Mouse (Mus musculus): Measurements from ENCODE around the gene Chchd6. TPM values are rescaled to one million over a fixed set of nuclear protein-coding genes. Genes with fewer than 3 reads are reported as not detected.

Chchd6 gene
- polyA plus RNA-seq, 1 experiment from 2014 or later: 184 TPM

DNA sequence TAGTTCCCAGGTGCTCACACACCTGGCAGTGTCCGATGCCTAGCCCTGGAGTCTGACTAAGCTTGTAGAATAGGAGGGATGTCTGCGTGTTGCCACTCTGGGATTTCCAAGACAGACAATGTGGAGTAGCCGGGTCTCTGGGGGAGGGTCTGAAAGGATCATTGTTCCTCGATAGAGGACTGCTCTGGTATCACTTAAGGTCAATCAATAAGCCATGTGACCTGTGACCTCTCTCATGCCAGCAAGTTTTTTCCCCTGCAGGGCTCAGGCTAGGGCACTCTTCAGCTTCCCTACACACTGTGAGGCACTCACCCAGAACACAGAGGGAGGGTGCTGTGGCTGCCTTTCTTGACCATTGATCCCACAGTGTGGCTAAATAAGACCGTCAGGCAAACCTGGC, 213.6 kb downstream of the Chchd6 start:
- no peaks in the 10 kb centered on the region for H3K36me3 ChIP-seq (ENCODE audit: control insufficient read depth, insufficient read depth, low read length)
- 22% methylated on average over 5 of the region's 5 CpGs for WGBS
- no peaks in the 10 kb centered on the region for H3K27me3 ChIP-seq (replicated peaks; ENCODE audit: control insufficient read depth, insufficient read depth, low read length)
- no peaks in the 10 kb centered on the region for H3K9me3 ChIP-seq (replicated peaks; ENCODE audit: control insufficient read depth, low read length)
- ATAC-seq (no peak), DNase-seq (ENCODE audit: low spot score) (no peak)
- H3K27ac ChIP-seq (ENCODE audit: low read depth, low read length): no peak overlapping the region
- no peaks in the 10 kb centered on the region for H3K4me1 ChIP-seq (ENCODE audit: control insufficient read depth, insufficient read depth, low read length)
- no peak overlapping the region for H3K4me3 ChIP-seq (ENCODE audit: low read depth, low read length)
- no peak overlapping the region for H3K9ac ChIP-seq (ENCODE audit: low read length)
- no peak overlapping the region for H3K4me2 ChIP-seq (ENCODE audit: low read length)

DNA sequence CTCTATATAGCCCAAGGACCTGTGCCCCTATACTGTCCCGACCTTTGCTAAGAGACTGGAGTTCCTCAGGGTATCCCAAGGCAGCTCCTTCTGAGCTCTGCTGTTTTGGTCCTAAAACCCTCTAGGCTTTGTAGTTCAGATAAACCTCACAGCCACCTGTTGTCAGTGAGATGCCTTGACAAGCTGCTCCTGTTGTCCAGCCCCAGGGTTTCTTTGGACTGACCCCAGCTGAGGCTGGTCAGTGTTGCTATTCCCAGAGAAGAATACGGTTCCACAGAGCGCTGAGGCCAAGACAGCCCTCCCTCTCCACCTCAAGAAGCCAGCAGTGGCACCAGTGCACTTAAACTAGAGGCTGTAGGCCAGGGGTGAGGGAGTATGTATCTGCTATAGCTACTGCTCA, 214.3 kb downstream of the Chchd6 start:
- no peak overlapping the region for H3K4me3 ChIP-seq (ENCODE audit: low read depth, low read length)
- DNase-seq (ENCODE audit: low spot score) (no peak), ATAC-seq (no peak)
- 56% methylated on average over 3 of the region's 3 CpGs for WGBS
- H3K4me1 ChIP-seq (ENCODE audit: control insufficient read depth, insufficient read depth, low read length): no peaks in the 10 kb centered on the region
- H3K27me3 ChIP-seq (replicated peaks; ENCODE audit: control insufficient read depth, insufficient read depth, low read length): no peaks in the 10 kb centered on the region
- no peak overlapping the region for H3K9ac ChIP-seq (ENCODE audit: low read length)
- H3K27ac ChIP-seq (ENCODE audit: low read depth, low read length): no peak overlapping the region
- no peak overlapping the region for H3K4me2 ChIP-seq (ENCODE audit: low read length)
- H3K9me3 ChIP-seq (replicated peaks; ENCODE audit: control insufficient read depth, low read length): no peaks in the 10 kb centered on the region
- no peaks in the 10 kb centered on the region for H3K36me3 ChIP-seq (ENCODE audit: control insufficient read depth, insufficient read depth, low read length)

DNA sequence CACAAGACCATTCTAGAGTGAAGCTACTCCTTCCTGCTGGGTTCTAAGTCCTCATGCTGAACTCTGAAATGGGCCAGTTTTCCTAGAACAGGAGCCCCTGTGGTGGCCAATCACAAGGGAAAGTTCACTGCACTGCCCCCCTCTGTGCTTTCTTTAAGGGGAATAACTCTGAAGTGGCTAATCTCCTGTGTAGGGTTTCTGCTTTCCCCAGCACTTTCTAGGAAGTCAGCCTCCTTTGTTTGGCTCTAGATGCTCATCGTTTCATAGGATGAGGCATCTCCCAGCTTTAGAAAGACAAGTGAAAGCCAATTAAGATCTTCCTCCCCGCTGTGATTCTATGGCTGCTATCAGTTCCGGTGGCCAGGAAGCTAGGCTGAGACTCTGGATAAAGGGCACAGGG, 214.7 kb downstream of the Chchd6 start:
- ATAC-seq (no peak), DNase-seq (ENCODE audit: low spot score) (no peak)
- WGBS: 17% methylated on average over 3 of the region's 3 CpGs
- Histone ChIP-seq H3K9me3 (replicated peaks; ENCODE audit: control insufficient read depth, low read length) (no peaks in the 10 kb centered on the region), H3K36me3 (ENCODE audit: control insufficient read depth, insufficient read depth, low read length) (no peaks in the 10 kb centered on the region), H3K27ac (ENCODE audit: low read depth, low read length) (no peak overlapping the region), H3K9ac (ENCODE audit: low read length) (no peak overlapping the region), H3K4me2 (ENCODE audit: low read length) (no peak overlapping the region), H3K27me3 (replicated peaks; ENCODE audit: control insufficient read depth, insufficient read depth, low read length) (no peaks in the 10 kb centered on the region), H3K4me1 (ENCODE audit: control insufficient read depth, insufficient read depth, low read length) (no peaks in the 10 kb centered on the region), H3K4me3 (ENCODE audit: low read depth, low read length) (no peak overlapping the region)

DNA sequence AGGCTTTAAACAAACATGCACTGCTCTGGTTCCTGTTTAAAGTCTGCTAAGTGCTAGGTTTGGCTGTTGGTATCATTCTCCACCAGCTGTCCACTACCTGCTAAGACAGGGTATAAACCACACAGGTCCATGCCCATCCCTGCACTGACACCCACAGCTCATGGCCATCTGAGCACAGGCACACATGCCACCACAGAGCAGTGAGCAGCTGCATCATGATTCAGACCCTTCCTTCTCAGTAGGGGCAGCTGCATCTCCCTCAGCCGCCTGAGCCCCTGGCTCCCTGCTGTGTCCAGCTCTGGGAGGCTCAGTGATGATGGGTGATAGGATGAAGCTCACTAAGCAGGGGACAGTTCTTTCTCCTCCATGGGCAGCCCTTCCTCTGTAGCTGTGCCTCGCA, 217.2 kb downstream of the Chchd6 start:
- no peak overlapping the region for H3K4me3 ChIP-seq (ENCODE audit: low read depth, low read length)
- no peak overlapping the region for H3K9ac ChIP-seq (ENCODE audit: low read length)
- no peaks in the 10 kb centered on the region for H3K27me3 ChIP-seq (replicated peaks; ENCODE audit: control insufficient read depth, insufficient read depth, low read length)
- no peak for ATAC-seq
- no peaks in the 10 kb centered on the region for H3K4me1 ChIP-seq (ENCODE audit: control insufficient read depth, insufficient read depth, low read length)
- no peak for DNase-seq (ENCODE audit: low spot score)
- H3K27ac ChIP-seq (ENCODE audit: low read depth, low read length): no peak overlapping the region
- H3K9me3 ChIP-seq (replicated peaks; ENCODE audit: control insufficient read depth, low read length): no peaks in the 10 kb centered on the region
- H3K4me2 ChIP-seq (ENCODE audit: low read length): no peak overlapping the region
- no peaks in the 10 kb centered on the region for H3K36me3 ChIP-seq (ENCODE audit: control insufficient read depth, insufficient read depth, low read length)
- WGBS: 70% methylated on average over 2 of the region's 2 CpGs

DNA sequence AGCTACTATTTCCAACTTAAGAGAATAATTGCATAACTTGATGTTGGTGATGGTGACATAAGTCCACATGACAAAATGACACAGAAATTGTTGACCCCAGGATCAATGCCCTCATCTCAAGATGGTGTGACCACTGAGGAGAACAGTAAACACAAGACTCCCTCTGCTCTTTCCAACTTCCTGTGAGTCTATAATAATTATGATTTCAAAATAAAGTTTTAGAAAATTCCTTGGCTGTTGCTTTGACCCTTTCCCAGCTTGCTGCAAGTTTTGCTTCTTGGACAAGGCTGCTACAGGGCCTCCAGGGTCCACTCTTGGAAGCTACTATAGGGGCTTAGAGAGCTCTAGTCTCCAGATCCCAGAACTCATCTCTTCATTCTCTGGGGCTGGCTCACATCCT, 226.6 kb downstream of the Chchd6 start:
- DNase-seq (ENCODE audit: low spot score) (no peak), ATAC-seq (no peak)
- H3K27me3 ChIP-seq (replicated peaks; ENCODE audit: control insufficient read depth, insufficient read depth, low read length): no peaks in the 10 kb centered on the region
- H3K4me3 ChIP-seq (ENCODE audit: low read depth, low read length): no peak overlapping the region
- H3K27ac ChIP-seq (ENCODE audit: low read depth, low read length): no peak overlapping the region
- H3K4me1 ChIP-seq (ENCODE audit: control insufficient read depth, insufficient read depth, low read length): no peaks in the 10 kb centered on the region
- H3K36me3 ChIP-seq (ENCODE audit: control insufficient read depth, insufficient read depth, low read length): no peaks in the 10 kb centered on the region
- H3K4me2 ChIP-seq (ENCODE audit: low read length): no peak overlapping the region
- no peaks in the 10 kb centered on the region for H3K9me3 ChIP-seq (replicated peaks; ENCODE audit: control insufficient read depth, low read length)
- H3K9ac ChIP-seq (ENCODE audit: low read length): no peak overlapping the region

DNA sequence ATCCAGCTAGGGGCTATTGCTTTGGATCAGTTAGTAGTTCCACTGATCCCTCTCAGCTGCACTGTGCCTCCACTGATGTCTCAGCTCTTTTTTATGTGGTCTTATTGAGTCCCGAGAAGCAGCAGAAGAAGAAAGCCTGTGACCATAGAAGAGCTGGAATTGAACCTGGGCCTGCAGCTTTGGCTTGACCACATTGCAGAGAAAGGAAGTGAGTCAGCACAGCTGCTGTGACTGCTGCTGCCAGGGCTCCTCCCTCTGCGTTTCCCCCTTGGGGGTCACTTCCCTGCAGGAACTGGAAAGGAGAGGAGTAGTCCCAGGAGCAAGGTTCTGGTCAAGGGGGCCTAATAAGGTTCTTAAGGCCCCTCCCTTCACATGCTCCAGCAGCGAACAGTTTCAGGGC, 231.1 kb downstream of the Chchd6 start:
- 75% methylated on average over 3 of the region's 3 CpGs for WGBS
- no peak overlapping the region for H3K4me3 ChIP-seq (ENCODE audit: low read depth, low read length)
- H3K27ac ChIP-seq (ENCODE audit: low read depth, low read length): no peak overlapping the region
- H3K36me3 ChIP-seq (ENCODE audit: control insufficient read depth, insufficient read depth, low read length): no peaks in the 10 kb centered on the region
- H3K4me1 ChIP-seq (ENCODE audit: control insufficient read depth, insufficient read depth, low read length): peaks cover 18% of the 10 kb centered on the region
- no peak overlapping the region for H3K9ac ChIP-seq (ENCODE audit: low read length)
- no peak overlapping the region for H3K4me2 ChIP-seq (ENCODE audit: low read length)
- H3K27me3 ChIP-seq (replicated peaks; ENCODE audit: control insufficient read depth, insufficient read depth, low read length): no peaks in the 10 kb centered on the region
- no peaks in the 10 kb centered on the region for H3K9me3 ChIP-seq (replicated peaks; ENCODE audit: control insufficient read depth, low read length)
- ATAC-seq: no peak
- no peak for DNase-seq (ENCODE audit: low spot score)

DNA sequence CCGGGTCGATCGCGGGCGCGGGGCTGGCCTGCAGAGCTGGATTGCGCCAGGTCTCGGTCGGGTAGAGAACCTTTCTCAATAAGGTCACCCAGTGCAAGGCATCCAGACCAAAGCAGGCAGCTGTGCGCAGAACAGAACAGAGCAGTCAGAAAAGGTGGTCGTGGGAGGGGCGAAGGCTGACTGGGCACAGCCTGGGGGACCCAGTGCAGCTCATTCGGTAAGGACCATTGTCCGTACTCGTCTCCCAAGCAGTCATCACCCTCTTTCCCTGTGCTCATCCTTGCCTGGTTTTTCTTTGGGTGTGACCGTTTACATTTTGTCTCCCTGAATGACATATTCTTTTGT, 232.4 kb downstream of the Chchd6 start:
- ATAC-seq: peak; percentile 21
- H3K9me3 ChIP-seq (replicated peaks; ENCODE audit: control insufficient read depth, low read length): no peaks in the 10 kb centered on the region
- H3K4me2 ChIP-seq (ENCODE audit: low read length): peak overlapping the region; percentile 87
- DNase-seq (ENCODE audit: low spot score): no peak
- peaks cover 24% of the 10 kb centered on the region for H3K4me1 ChIP-seq (ENCODE audit: control insufficient read depth, insufficient read depth, low read length)
- H3K9ac ChIP-seq (ENCODE audit: low read length): peak overlapping the region; percentile 76
- no peaks in the 10 kb centered on the region for H3K27me3 ChIP-seq (replicated peaks; ENCODE audit: control insufficient read depth, insufficient read depth, low read length)
- H3K4me3 ChIP-seq (ENCODE audit: low read depth, low read length): peak overlapping the region; percentile 97
- H3K36me3 ChIP-seq (ENCODE audit: control insufficient read depth, insufficient read depth, low read length): no peaks in the 10 kb centered on the region
- WGBS: 6% methylated on average over 16 of the region's 16 CpGs
- H3K27ac ChIP-seq (ENCODE audit: low read depth, low read length): peak overlapping the region; percentile 44; the same call in 1 of the 2 replicates

DNA sequence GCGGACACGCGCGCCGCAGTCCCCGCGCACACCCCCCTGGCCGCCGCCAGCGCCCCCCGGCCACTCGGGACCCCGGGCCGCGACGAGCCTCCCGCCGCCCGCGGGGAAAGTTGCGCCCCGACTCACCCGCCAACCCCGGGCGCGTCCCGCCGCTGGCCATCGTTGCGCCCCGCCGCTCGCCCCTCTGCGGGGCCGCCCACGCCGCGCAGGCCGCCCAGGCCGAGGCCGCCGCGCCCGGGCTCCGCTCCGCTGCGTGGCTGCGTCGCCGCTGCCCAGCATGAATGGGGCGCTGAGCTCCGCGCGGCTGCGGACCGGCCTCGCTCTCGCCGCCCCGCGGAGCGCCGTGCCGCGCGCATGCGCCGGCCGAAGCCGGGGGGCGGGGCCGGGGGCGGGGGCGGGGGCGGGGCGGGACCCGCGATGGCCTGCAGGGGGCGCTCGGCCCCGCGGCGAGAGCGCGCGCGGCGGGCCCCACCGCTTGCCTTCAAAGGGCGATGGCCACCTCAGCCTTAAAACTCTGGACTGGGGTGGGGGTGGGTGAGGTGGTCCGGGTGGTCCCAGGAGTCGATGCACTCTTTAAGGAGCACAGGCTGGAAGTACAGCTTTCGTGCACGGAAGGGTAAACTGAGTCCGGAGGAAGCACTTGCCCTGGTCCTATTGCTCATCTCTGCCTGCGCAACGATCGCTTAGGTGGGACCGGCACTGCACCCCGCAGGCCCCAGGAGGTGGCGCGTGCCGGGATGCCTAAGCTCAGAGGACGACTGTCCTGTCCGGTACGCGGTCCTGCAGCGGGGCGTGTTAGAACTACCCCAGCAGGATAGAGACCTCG, 233.0 kb downstream of the Chchd6 start, which contains the start of gene Plxna1:
Gene Plxna1 (minus strand): TSS at position 340 of the 826 bp plus-strand sequence.
- Histone ChIP-seq H3K9ac (ENCODE audit: low read length) (peak within 1 kb of the TSS; percentile 98), H3K9me3 (replicated peaks; ENCODE audit: control insufficient read depth, low read length) (no peaks in the 10 kb centered on the region), H3K27me3 (replicated peaks; ENCODE audit: control insufficient read depth, insufficient read depth, low read length) (no peaks in the 10 kb centered on the region), H3K4me1 (ENCODE audit: control insufficient read depth, insufficient read depth, low read length) (peaks cover 24% of the 10 kb centered on the region), H3K27ac (ENCODE audit: low read depth, low read length) (peak within 1 kb of the TSS; percentile 79), H3K4me2 (ENCODE audit: low read length) (peak within 1 kb of the TSS; percentile 87), H3K36me3 (ENCODE audit: control insufficient read depth, insufficient read depth, low read length) (peaks cover under 1% of the 10 kb centered on the region; the same call in 1 of the 2 replicates), H3K4me3 (ENCODE audit: low read depth, low read length) (peak within 1 kb of the TSS; percentile 97)
- peak; percentile 81 for ATAC-seq
- peak; percentile 73 for DNase-seq (ENCODE audit: low spot score)
- under 1% methylated on average over 81 of the region's 110 CpGs for WGBS

DNA sequence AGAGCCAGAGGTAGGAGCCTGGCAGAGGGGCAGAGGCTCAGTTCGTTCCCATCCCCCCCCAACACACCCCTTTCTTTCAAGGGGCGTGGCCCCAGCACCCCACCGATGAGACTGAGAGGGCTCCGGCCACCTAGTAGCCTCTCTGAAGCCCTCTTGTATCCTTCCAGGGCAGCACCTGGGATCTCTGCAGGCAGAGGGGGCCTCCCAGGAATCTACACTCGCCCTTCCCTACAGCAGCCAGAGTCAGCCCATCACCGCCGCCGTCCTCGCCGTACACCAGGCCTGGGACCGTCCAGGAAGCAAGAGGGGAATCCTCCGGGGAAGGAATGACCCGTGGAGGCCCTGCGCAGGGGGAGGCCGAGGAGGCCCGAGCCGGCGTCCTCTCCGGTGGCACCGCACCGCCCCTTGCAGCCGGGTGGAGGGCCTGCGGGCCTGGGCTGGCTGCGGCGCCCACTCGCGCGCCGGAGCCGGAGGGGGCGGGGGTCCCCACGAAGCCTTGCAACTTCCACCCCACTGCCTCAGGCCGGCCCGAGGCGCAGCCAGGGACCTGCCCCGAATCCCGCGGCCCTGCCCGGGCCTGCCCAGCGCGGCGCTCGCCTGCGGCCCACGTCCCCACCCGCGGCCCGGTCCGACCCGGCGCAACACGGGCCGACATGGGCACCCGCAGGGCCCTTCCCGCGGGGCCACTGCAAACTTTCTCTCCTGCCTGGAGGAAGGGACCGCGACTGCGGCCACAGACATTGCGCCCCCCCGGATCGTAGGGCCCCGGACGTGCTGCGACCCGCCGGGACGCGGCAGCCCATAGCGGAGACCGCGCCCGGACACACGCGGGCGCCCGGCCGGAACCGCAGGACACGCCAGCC, 233.8 kb downstream of the Chchd6 start:
- Histone ChIP-seq H3K9me3 (replicated peaks; ENCODE audit: control insufficient read depth, low read length) (no peaks in the 10 kb centered on the region), H3K4me1 (ENCODE audit: control insufficient read depth, insufficient read depth, low read length) (peaks cover 24% of the 10 kb centered on the region), H3K4me2 (ENCODE audit: low read length) (peak overlapping the region; percentile 87), H3K9ac (ENCODE audit: low read length) (peak overlapping the region; percentile 98), H3K27me3 (replicated peaks; ENCODE audit: control insufficient read depth, insufficient read depth, low read length) (no peaks in the 10 kb centered on the region), H3K27ac (ENCODE audit: low read depth, low read length) (peak overlapping the region; percentile 79), H3K36me3 (ENCODE audit: control insufficient read depth, insufficient read depth, low read length) (peaks cover 9% of the 10 kb centered on the region), H3K4me3 (ENCODE audit: low read depth, low read length) (peak overlapping the region; percentile 97)
- WGBS: 0% methylated on average over 65 of the region's 80 CpGs
- ATAC-seq (peak; percentile 38), DNase-seq (ENCODE audit: low spot score) (peak; percentile 49)
